Mouse (Mus musculus): ENCODE data around the gene Add2. TPM values are rescaled to one million over a fixed set of nuclear protein-coding genes. Genes with fewer than 3 reads are reported as not detected.

The Add2 gene
- polyA plus RNA-seq, 1 experiment from 2014 or later = not detected

DNA sequence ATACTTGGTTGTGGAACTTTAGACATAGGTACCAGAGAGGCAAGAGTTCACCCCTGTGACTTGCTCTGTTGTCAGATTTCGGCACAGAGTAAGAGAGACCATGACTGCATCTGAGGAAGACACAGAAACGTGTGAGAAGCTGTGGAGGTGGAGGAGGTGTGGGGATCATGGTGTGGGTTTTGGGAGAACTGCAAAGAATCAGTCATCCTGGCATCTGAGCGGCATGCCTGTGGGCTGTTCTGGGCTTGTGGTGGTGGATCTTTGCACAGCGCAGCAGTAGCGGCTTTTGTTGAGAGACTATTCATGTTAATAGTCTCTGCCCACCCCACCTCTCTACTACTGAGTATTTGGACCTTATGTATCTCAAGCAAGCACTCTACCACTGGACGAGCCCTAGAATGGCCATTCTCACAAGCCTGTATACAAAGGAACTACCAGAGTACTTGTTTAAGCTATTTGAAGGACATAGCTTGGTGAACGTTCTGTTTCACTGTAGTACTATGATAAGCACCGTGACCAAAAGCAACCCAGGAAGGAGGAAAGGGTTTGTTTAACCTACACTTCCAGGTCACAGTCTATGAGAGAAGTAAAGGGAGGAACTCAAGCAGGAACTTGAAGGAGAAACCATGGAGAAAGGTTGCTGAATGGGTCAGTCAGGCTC lies 1.7 kb upstream of the Add2 start:
- H3K27ac ChIP-seq = no peak overlapping the region
- no peaks in the 10 kb centered on the region for H3K79me2 ChIP-seq (ENCODE audit: inconsistent target)
- H3K36me3 ChIP-seq (ENCODE audit: inconsistent target) = no peaks in the 10 kb centered on the region
- H3K4me3 ChIP-seq (ENCODE audit: inconsistent target) = no peak overlapping the region
- 78% methylated on average over 8 of the region's 8 CpGs for WGBS (ENCODE audit: missing documents)

DNA sequence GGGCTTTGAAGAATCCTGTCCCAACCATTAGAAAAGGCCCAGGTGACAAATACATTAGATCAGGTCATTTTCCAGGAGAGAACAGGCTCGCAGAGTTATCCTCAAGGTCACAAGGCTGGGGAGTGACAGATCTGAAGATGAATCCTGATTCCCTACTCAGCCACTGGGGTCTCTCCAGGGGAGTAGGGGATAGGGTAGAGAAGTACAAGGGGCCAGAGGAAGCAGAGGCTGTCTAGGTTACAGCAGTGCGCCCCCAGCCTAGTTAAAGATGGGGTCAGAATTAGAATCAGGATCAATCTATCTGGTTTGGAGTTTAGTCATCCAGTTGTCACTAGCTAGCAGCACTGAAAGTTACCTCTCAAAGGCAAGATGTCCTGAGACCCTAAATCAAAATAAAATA lies 331 bp upstream of the Add2 start:
- H3K79me2 ChIP-seq (ENCODE audit: inconsistent target) = no peaks in the 10 kb centered on the region
- H3K27ac ChIP-seq = no peak overlapping the region
- 86% methylated on average over 2 of the region's 2 CpGs for WGBS (ENCODE audit: missing documents)
- H3K36me3 ChIP-seq (ENCODE audit: inconsistent target) = no peaks in the 10 kb centered on the region
- H3K4me3 ChIP-seq (ENCODE audit: inconsistent target) = no peak overlapping the region

GRCm38 (mm10) chr6:86029323-86029713 lies 837 bp downstream of the Add2 start:
- Histone ChIP-seq H3K27ac (no peak overlapping the region), H3K36me3 (ENCODE audit: inconsistent target) (no peaks in the 10 kb centered on the region), H3K79me2 (ENCODE audit: inconsistent target) (no peaks in the 10 kb centered on the region), H3K4me3 (ENCODE audit: inconsistent target) (no peak overlapping the region)
- 25% methylated on average over 6 of the region's 6 CpGs for WGBS (ENCODE audit: missing documents)

DNA sequence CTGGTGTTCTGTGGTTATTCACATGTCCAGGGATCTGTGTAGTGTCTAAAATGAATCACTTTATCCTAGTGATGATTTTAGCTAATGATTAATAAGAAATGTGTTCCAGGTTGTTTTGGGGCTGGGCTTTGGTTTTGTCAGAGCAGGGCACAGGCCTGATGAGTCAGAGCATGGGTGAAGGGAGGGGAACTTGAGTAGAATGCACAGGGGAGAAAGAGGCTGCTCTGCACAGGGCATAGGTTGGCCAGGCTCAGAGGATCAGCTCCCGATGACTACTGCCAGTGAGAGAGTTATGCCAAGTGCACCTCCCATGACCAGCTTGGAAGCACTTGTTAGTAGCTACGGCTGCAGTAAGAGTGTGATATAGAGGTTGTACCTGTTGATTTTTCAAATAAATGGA lies 3.0 kb downstream of the Add2 start:
- Histone ChIP-seq H3K27ac (no peak overlapping the region), H3K36me3 (ENCODE audit: inconsistent target) (no peaks in the 10 kb centered on the region), H3K4me3 (ENCODE audit: inconsistent target) (no peak overlapping the region), H3K79me2 (ENCODE audit: inconsistent target) (no peaks in the 10 kb centered on the region)
- 91% methylated on average over 2 of the region's 2 CpGs for WGBS (ENCODE audit: missing documents)

GRCm38 (mm10) chr6:86033635-86034034 lies 5.2 kb downstream of the Add2 start:
- Histone ChIP-seq H3K27ac (no peak overlapping the region), H3K36me3 (ENCODE audit: inconsistent target) (no peaks in the 10 kb centered on the region), H3K79me2 (ENCODE audit: inconsistent target) (no peaks in the 10 kb centered on the region), H3K4me3 (ENCODE audit: inconsistent target) (no peak overlapping the region)
- WGBS (ENCODE audit: missing documents) = 77% methylated on average over 1 of the region's 1 CpGs

DNA sequence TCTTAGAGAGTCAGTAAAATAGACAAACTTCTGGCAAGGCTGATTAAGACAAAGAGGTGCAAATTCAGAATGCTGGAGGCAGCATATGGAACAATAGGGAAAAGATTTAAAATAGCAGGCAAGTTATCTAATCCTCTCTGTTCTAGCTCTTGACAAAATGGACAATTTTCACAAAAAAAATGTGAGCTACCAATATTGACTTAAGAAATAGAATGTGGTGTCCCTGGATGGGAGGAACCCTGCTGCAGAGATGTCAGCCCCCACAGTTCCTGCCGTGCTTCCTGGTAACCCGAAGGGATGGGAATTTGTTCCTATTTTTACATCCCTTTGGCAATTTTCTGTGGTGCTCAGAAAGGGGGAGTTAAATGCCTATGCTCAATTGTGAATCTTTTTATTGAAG lies 10.4 kb downstream of the Add2 start:
- H3K27ac ChIP-seq = no peak overlapping the region
- WGBS (ENCODE audit: missing documents) = 43% methylated on average over 2 of the region's 2 CpGs
- no peak overlapping the region for H3K4me3 ChIP-seq (ENCODE audit: inconsistent target)
- no peaks in the 10 kb centered on the region for H3K79me2 ChIP-seq (ENCODE audit: inconsistent target)
- H3K36me3 ChIP-seq (ENCODE audit: inconsistent target) = no peaks in the 10 kb centered on the region

DNA sequence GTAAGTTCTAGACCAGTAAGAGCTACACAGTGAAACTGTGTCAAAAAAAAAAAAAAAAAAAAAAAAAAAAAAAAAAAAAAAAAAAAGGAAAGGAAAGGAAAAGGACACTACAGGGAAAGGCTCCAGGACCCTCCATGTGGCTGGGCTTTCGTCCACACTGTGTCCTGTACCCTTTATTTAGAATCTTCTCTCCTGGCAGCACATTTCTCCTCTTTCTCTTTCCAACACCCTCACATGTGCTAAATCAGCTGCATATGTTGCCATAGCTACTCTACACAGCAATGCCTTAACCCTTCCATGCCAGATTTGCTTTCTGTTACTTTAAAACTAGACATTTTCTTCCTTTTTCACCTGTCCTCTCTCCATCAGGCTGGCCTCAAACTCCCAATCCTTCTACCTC lies 11.7 kb downstream of the Add2 start:
- Histone ChIP-seq H3K36me3 (ENCODE audit: inconsistent target) (no peaks in the 10 kb centered on the region), H3K79me2 (ENCODE audit: inconsistent target) (no peaks in the 10 kb centered on the region), H3K27ac (no peak overlapping the region), H3K4me3 (ENCODE audit: inconsistent target) (no peak overlapping the region)
- 100% methylated on average over 1 of the region's 1 CpGs for WGBS (ENCODE audit: missing documents)

DNA sequence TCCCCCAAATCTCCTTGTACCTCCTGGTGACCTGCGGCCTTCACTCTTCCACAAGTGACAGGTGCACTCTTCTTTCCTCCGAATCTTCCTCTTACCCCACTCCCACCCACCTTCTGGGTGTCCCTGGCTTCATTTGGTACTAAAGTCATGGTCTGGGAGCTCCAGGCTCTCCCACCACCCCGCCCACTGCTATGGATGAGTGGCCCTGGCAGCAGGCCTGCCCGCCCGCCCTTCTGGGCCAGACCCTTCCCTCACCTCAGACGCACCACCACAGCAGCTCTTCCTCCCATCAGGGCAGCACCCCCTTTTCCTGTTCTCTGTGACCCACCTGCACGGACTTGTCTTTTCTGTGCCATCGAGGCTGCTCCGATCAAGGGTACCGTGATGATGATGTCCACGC lies 19.0 kb downstream of the Add2 start:
- WGBS (ENCODE audit: missing documents) = 95% methylated on average over 11 of the region's 11 CpGs
- no peaks in the 10 kb centered on the region for H3K79me2 ChIP-seq (ENCODE audit: inconsistent target)
- no peak overlapping the region for H3K4me3 ChIP-seq (ENCODE audit: inconsistent target)
- no peak overlapping the region for H3K27ac ChIP-seq
- no peaks in the 10 kb centered on the region for H3K36me3 ChIP-seq (ENCODE audit: inconsistent target)

DNA sequence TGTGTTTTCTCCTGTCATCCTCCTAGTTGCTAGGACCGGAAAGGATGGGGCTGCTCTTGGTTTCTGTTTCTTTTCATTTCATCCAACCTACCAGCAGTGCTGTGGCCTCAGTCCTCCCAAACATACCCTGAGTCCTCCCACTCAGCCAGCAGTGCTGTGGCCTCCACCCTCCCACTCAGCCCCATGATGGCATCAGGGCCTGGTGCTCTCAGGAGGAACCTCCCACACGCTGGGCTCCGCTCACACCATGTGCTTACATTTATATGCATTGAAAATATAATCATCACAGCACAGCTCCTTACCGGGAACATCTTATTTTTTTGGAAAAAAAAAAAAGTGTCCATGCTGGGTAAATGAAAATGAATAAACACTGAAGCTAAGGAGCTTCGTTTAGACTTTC lies 20.0 kb downstream of the Add2 start:
- WGBS (ENCODE audit: missing documents) = 83% methylated on average over 5 of the region's 5 CpGs

DNA sequence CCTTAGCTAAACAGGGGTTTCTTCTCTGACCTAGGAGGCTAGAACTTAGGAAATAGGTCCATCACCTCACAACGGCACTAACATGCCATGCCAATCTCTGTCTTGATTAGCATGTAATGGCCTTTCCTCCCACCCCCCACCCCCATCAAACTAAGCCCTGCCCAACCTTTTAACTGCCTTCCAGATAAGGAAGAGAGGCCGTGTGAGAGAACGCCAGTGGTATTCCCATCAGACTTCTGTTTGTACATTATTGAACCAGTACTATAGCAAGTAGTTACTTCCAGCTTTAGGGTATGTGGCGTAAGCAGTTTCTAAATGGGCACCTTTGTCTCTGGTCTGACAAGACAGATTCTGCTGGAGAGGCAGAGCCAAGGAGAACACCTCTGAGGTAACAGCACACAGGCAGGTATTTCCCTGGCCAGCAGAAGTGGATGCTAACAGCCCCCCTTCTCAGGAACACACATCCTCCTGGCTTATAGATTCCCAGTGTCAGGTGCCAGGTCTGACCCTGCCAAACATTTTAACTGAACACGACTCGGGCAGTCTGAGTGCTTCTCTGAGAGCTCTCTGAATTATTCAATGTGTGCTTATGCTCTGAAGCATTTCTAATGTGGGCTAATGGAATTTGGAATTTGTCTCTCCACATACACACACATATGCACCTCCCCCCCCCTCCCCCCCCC lies 22.2 kb downstream of the Add2 start:
- 78% methylated on average over 4 of the region's 6 CpGs for WGBS (ENCODE audit: missing documents)
- no peak overlapping the region for H3K27ac ChIP-seq

More for the DNA sequence above, 20.0 kb downstream of the Add2 start:
- no peak overlapping the region for H3K4me3 ChIP-seq (ENCODE audit: inconsistent target)
- no peak overlapping the region for H3K27ac ChIP-seq
- no peaks in the 10 kb centered on the region for H3K36me3 ChIP-seq (ENCODE audit: inconsistent target)
- H3K79me2 ChIP-seq (ENCODE audit: inconsistent target) = no peaks in the 10 kb centered on the region

DNA sequence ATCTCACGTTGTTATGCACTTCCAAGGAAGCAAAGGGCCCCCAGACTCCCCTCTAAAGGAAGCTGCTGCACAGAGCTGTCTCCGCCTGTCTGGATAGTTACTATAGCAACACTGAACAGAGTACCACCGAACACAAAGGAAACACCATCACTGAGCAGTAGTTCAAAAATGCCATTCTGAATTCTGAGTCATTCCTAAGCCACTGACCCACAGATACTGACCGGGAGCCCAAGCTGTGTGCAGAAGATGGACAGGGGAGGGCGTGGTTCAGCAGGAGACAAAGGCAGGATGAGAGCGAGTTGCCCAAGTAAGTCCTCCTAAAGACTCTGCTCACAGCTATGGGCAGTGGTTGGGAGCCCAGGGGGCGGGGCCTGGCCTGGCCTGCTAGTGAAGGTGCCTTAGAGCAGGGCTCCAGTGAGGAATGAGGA lies 23.6 kb downstream of the Add2 start:
- H3K4me3 ChIP-seq (ENCODE audit: inconsistent target) = no peak overlapping the region
- no peaks in the 10 kb centered on the region for H3K36me3 ChIP-seq (ENCODE audit: inconsistent target)
- 38% methylated on average over 7 of the region's 7 CpGs for WGBS (ENCODE audit: missing documents)
- no peaks in the 10 kb centered on the region for H3K79me2 ChIP-seq (ENCODE audit: inconsistent target)
- no peak overlapping the region for H3K27ac ChIP-seq

More for the DNA sequence above, 22.2 kb downstream of the Add2 start:
- no peaks in the 10 kb centered on the region for H3K36me3 ChIP-seq (ENCODE audit: inconsistent target)
- H3K79me2 ChIP-seq (ENCODE audit: inconsistent target) = no peaks in the 10 kb centered on the region
- no peak overlapping the region for H3K4me3 ChIP-seq (ENCODE audit: inconsistent target)

- WGBS (ENCODE audit: missing documents) = 79% methylated on average over 4 of the region's 4 CpGs
- no peak overlapping the region for H3K27ac ChIP-seq
- H3K79me2 ChIP-seq (ENCODE audit: inconsistent target) = no peaks in the 10 kb centered on the region
Observed at GRCm38 (mm10) chr6:86052556-86052955, 24.1 kb downstream of the Add2 start.

DNA sequence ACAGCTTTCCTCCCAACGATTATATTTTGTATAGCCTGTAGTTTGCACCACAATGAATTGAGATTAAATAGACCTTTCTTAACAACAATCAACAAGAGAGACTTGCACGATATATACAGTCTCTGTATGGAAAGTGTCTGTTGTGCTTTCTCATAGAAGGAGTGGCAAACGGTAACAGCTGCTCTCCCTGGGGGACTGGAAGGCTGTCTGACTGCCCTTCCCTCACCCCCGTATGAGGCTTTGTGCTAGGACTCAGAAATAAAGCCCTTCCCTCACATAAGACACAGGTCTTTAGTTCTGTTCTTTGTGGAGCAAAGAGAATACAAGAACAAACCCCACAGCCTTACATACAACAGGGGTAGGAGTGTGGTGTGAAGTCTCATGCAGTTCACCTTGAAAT lies 24.6 kb downstream of the Add2 start:
- H3K36me3 ChIP-seq (ENCODE audit: inconsistent target) = no peaks in the 10 kb centered on the region
- H3K27ac ChIP-seq = no peak overlapping the region
- H3K79me2 ChIP-seq (ENCODE audit: inconsistent target) = no peaks in the 10 kb centered on the region
- WGBS (ENCODE audit: missing documents) = 80% methylated on average over 4 of the region's 4 CpGs
- H3K4me3 ChIP-seq (ENCODE audit: inconsistent target) = no peak overlapping the region

More at GRCm38 (mm10) chr6:86052556-86052955, 24.1 kb downstream of the Add2 start:
- Histone ChIP-seq H3K4me3 (ENCODE audit: inconsistent target) (no peak overlapping the region), H3K36me3 (ENCODE audit: inconsistent target) (no peaks in the 10 kb centered on the region)

DNA sequence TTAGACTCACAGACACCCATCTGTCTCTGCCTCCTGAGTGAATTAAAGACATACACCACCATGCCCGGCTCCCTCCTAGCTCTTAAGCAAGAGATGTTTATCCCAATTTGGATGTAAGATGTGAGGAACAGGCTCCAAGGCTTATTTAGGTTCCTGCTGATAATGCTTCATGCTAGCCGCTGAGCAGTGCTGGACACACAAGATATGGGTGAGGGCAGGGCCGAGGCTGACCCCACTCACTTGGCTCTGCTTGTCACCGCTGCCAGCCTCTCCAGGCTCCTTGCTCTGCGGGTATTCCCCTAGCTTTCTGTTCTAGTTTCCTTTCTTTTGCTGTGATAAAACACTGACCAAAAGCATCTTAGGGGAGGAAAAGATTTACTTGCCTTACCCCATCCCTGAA lies 25.1 kb downstream of the Add2 start:
- no peaks in the 10 kb centered on the region for H3K36me3 ChIP-seq (ENCODE audit: inconsistent target)
- 84% methylated on average over 5 of the region's 5 CpGs for WGBS (ENCODE audit: missing documents)
- H3K79me2 ChIP-seq (ENCODE audit: inconsistent target) = no peaks in the 10 kb centered on the region
- no peak overlapping the region for H3K4me3 ChIP-seq (ENCODE audit: inconsistent target)
- no peak overlapping the region for H3K27ac ChIP-seq

DNA sequence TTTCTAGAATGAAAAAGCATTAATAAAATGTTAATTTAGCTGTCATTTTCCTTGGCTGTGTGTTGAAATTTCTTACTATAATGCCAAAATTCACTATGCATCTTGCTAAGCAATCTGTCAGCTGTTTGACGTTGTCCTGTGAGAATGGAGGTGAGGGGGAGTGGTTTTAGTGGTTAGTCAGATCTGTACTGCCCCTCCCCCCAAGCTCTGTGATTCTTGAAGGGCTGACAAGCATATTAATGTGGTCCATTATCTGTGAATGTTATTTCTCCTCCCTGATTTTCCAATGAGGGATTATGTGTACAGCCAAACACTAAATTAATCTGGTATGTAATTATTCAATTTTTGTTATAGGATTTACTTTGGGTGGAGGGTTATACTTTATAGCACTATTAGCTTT lies 30.0 kb downstream of the Add2 start:
- Histone ChIP-seq H3K79me2 (ENCODE audit: inconsistent target) (no peaks in the 10 kb centered on the region), H3K36me3 (ENCODE audit: inconsistent target) (no peaks in the 10 kb centered on the region), H3K4me3 (ENCODE audit: inconsistent target) (no peak overlapping the region), H3K27ac (no peak overlapping the region)
- 0% methylated on average over 1 of the region's 1 CpGs for WGBS (ENCODE audit: missing documents)
